Mouse (Mus musculus): ENCODE results near the gene Bbof1. TPM values are rescaled to one million over a fixed set of nuclear protein-coding genes. Genes with fewer than 3 reads are reported as not detected.

Bbof1 gene
- total RNA-seq (2021): 1 to 10 TPM; 1.4 to 1.5 TPM
- long read RNA-seq, experiment 1, partial matches to known transcripts: 1 of 5 reads
- long read RNA-seq, experiment 1, other reads (novel, unspliced or antisense): 3 of 5 reads
- long read RNA-seq, experiment 2, partial matches to known transcripts: 4 of 7 reads
- long read RNA-seq, experiment 2, other reads (novel, unspliced or antisense): 3 of 7 reads

DNA sequence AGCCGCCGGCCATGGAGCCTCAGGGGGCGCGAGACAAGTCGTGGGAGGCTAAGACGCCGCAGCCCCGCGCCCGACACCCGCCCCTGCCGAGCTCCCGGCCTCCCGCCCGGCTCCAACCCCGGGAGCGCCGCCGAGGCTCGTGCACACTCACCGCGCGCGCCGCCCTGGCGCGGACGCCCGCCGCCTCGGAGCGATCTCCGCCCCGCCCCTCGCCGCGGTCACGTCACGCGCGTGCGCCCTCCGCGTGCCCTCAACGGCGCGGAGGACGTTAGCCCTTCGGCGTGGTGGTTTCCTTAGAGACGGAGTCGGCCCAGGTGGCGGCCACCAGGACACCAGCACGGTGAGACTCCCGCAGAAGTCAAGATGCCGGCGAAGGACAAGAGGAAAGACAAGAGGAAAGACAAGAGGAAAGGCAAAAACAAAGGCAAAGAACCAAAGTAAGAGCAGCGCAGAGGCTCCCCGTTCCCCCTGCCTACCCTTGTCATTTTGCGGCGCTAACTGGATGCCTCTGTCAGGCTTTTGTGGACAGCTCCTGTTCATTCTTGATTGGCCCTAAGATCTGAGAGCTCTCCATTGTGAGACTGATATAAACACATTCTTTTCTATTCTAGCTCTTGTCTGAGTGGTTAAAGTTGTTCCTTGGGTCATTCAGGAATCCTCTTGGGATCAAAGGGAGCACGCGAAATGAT is at the start of gene Bbof1, which contains the start of gene Entpd5:
Bbof1 (plus strand) TSS at position 253 of the 689 bp plus-strand sequence.
Entpd5 (minus strand) TSS at position 211 of the 689 bp plus-strand sequence.
- DNase-seq: peak; percentile 93 to 94

DNA sequence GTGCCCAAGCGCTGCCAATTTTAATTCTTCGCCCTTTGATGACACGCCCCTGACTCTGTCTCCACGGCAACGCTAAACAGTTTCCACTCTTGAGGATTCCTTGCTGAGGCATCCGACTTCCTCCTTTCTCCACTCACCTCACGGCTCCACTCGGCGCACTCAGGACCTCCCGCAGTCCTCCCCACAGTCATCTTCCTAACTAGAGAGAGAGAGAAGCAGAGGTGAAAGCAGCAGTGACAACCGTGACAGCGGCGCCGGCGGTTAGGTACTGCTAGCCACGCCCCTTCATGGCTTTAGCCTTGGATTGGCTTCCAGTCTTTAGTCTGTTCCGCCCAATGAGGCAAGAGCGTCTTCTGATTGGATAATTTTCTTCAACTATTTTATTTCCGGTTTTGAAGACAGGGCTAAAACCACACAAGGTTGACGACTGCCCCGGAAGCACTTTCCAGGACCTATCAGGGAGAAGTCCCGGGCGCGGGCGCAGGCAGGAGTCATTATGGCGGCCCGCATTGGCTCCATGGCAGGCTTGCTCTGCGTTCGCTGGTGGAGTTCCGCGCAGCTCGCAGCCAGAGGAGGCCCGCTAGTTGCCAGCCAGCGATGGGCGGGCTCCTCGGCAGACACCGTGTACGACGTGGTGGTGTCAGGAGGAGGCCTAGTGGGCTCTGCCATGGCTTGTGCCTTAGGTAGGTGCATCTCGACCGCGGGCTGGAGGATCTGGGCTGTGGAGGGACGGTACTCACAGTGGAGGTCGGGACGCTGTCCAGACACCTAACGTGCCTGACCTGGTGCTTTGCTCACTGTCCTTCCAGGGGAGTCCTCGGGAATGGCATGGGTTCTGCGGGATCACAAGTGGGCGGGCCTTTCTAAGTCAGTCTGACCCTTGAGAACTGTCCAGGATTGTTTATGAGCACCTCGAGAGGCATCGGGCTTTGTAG is 47.0 kb upstream of the Bbof1 start, which contains the start of the genes Coq6 and Fam161b:
Coq6 (plus strand) TSS at position 103 of the 935 bp plus-strand sequence.
Fam161b (minus strand) TSS at position 279 of the 935 bp plus-strand sequence.
- DNase-seq: peak; percentile 96 to 98

DNA sequence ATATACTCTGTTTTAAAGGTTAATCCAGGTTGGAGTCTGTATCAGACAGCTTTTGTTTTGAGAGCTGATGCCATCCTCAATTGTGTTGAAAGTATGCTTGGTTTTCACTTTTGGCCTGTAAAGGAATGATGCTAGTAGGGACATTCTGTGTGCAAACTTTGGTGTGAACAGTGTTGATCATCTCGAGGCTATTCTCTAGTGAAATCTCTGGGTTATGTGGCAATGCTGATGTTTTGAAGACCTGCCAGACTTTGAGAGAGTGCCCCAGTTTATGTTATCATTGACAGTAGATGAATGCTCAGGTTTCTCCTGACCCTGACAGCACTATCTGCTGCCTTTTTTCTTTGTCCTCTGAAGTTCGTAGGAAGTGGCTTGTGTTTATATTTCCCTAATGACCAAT is 46.0 kb upstream of the Bbof1 start:
- no peak for DNase-seq

DNA sequence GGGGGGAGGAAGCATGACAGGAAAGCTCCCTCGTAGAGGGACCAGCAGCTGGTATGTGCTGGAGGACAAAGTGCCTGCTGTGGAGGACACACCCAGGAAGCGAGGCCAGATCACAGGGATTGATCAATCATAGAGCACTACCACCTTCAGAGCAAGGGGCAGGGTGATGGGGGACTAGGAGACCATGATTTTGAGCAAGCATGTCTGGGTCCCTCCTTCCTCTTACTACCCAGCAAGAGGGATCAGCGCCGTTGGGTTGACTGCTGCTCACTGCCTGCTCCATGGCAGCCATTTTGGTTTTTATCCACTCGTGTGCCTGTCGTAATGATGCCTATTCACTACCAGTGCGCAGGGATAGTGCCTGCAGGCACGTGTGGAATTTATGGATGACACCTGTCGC is 44.6 kb upstream of the Bbof1 start:
- no peak for DNase-seq

DNA sequence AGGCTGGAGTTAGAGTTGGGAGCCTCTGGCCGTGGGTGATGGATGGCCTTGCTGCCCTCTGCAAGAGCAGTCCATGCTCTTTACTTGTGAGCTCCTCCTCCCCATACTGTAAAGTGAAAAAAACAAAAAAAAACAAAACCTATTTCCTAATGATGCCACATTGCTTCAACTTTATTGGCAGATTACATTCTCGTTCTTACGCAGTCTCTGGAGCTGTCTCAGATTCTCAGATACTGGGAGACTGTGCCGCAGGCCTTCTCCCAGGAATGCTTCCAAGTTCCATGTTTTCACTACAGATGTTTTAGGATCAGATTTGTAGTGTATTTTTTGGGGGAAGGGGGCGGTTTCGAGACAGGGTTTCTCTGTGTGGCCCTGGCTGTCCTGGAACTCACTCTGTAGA is 43.7 kb upstream of the Bbof1 start:
- no peak for DNase-seq

DNA sequence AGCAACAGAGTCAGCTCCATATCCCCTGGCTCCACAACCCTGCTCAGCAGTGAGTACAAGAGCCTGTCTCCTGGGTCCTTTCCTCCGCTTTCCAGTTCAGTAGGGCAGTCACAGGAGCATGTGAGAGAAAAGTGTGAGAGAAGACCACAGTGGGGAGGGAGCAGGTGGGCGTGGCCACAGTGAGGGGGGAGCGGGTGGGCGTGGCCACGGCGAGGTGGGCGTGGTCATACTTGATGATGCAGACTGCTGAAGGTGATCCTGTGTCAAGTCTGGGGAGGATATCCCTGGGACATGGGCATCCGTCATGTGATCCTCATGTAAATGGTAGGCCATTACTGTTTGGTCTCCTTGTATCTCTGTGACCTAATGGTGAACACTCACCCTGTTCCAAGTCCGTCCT is 41.9 kb upstream of the Bbof1 start:
- no peak for DNase-seq

DNA sequence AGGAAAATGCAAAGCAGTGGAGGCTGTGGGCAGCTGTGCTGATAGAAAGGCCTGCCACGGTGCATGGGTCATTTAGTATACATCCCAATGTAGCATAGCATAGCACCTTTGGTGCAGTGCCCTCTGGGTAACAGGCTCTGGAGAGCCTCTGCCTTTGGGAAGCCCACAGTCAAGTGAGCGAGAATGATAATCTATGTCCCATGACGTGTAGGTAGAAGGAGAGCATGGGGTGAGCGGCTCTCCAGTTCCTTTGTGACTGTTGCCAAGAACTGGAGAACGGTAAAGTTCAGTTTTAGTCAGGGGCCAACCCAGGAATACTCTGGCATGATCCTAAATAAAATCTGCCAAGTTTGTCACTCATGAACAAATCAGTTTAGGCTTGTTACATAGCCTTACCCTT is 37.2 kb upstream of the Bbof1 start:
- no peak for DNase-seq

DNA sequence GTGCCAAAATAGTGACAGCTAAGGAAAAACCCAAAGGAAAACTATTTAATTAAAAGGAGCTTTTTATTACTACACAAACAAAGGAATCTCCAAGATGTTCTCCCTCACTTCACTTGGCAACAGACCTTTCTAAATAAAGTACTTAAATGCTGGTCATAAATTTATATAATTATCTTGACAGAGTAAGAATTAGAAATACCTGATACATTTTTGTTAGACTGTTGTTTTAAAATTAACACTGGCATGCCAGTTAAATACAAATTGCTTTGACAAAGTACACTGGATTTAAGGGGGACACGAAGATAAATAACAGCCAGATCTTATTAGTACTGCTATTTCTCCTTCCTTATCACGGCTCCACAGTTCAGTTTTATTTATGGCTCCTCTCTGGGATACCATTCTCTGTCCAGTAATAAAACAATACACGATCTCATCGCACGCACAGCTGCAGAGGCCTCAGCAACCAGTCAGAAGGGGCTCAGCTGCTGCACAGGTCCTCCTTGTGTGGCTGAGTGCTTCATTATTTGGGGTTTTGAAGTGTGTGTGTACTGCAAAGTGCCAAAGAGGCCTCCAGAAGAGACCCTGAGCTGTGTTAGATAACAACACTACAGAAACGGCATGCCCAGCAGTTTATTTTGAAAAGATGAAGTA is 34.9 kb upstream of the Bbof1 start:
- DNase-seq: no peak

DNA sequence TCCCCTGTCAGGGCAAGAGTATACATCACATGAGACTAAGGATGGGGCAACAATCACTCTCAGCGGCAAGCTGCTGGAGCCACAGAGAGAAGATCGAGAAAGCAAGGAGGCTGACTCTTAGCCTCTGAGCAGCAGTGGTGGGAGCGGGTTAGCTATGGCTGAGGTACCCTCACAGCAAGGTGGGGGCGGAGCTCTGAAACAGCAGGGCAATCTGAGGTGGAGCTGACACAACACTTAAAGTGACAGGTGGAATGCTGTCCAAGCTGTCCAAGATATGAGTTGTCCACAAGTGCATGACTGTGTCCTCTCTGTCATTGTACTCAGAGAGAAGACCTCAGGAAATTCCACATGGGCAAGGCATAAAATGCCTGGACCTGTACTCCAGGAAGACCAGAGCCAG is 26.5 kb upstream of the Bbof1 start:
- DNase-seq: peak; percentile 46 to 61

DNA sequence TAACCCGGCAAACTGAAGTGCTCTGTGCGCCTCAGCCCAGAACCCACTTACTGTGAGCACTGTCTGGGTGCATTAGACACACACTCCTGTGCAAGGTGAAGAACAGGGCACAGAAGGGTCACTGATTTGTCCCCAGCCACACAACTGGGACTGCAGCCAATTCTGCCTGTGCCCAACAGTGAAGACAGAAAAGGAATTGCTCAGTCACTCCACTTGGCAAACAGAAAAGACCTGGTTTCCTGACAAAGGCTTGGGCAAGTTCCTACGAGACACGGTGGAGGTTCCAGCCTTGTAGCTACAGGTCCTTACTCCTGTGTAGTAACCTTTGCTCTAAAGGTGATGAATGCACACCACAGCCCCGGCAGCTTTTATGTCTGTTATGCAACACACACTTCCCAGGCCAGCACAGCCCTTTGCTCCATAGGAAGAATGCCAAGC is 24.2 kb upstream of the Bbof1 start:
- peak; percentile 77 to 84 for DNase-seq

DNA sequence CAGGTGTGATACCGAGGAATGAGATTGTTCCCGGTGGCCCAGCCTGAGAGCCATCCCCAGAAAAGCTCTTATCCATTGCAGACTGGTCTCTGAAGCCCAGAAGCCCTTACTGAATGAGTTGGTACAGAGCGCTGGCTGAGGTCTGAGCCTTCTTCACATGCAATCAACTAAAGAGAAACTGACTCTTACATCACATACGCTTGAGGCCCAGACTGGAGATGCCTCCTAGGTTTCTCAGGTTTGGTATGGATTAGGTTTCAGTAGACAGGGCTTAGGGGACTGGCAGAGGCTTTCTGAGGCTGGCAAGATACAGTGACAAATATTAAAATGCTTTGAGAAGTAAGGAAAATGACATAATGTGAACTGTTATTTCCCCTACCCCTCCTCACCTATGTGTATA is 23.5 kb upstream of the Bbof1 start:
- no peak for DNase-seq

DNA sequence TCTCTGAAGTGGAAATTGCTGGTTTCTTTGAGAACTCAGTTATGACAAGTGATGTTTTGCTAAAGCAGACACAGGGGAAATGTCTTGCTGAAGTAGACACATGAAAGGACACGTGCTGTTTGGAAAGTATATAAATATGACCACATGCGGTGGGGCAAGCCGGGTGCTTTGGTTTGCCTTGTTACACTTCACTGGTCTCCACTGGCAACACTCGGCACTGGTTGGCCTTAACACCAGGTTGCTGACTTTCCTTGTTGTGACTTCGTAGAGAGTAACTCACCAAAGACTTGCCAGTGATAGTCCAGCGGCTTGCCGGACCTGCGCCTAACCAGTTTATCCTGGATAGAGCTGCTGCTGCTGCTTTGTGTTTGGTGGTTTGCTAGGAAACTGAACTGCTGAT is 20.8 kb upstream of the Bbof1 start:
- DNase-seq: no peak

DNA sequence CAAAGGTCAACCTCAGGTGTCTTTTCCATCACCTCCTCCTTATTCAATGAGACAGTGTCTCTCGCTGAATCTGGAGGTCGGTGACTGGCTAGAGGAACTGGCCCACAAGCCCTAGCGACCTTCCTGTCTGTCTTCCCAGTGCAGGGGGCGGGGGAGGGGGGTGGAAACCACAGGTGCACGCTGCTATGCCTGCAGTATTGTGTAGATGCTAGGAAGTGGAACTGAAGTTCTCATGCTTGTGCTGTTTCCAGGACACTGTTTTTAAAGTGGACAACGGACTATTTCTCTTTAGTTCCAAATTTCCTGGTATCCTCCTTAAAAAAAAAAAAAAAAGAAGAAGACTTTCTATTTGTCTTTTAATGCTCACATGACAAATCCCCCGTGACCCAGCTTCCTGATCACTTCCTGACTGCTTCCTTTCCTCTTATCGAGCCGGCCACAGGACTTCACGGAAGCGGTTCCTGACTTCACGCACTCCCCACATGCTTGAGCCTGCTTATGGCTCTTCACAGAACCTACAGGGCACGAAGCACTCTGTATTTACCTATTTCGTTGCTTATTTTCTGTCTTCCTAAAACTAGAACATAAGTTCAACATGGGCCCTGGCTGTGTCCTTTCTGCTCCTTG is 20.0 kb upstream of the Bbof1 start:
- peak in 1 of 2 experiments; percentile 28 for DNase-seq

DNA sequence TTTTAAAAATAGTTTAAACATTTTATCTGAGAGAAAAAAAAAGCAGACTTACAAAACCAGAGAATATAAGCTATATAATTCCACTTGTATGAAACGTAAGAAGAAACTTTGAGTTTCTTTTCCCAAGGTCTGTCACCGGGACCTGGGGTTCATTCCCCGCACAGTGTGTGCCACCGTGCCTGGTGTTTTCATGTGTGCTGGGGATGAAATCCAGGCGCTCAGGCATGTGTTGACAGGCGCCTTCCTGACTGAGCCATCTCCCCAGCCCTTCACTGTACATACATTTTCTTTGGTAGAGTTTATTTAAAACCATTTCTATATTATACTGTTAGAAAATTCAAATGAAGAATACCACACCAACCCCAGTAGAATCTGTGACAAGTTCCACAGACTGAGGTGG is 18.5 kb upstream of the Bbof1 start:
- no peak for DNase-seq

DNA sequence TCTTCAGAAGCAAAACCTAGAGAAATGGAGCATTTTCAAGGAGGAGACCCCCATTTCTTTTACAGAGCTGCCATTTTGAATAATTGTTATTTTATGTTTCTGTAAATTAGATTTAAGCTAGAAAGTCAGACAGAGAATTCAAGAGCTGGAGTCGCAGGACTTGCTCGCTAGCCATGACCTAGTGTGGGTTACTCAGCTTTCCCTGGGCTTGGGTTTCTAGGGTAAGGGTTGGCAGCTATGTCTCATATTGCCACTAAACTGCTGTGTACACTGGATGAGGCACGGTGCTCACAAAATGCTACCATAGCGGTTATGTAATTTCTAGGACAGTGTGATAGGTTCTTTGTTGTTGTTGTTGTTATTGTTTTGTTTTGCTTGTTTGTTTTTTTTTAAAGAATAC is 16.2 kb upstream of the Bbof1 start:
- no peak for DNase-seq

DNA sequence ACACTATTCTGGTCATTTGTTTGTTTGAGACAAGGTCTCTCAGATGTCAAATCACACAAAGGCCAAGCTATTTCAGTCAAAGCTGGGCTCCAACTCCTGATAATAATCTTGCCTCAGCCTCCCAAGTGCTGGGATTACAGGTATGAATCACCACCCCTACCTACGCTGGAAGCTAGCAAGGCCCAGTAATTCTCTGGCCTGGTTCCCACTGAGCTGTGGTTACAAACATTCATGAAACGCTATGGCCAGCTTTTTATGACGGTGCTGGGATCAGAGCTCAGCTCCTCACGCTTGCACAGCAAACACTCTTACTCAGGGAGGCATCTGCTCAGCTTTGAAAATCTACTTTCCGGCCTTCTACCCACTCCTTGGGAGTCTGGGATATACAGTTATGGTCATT is 15.0 kb upstream of the Bbof1 start:
- DNase-seq: no peak

DNA sequence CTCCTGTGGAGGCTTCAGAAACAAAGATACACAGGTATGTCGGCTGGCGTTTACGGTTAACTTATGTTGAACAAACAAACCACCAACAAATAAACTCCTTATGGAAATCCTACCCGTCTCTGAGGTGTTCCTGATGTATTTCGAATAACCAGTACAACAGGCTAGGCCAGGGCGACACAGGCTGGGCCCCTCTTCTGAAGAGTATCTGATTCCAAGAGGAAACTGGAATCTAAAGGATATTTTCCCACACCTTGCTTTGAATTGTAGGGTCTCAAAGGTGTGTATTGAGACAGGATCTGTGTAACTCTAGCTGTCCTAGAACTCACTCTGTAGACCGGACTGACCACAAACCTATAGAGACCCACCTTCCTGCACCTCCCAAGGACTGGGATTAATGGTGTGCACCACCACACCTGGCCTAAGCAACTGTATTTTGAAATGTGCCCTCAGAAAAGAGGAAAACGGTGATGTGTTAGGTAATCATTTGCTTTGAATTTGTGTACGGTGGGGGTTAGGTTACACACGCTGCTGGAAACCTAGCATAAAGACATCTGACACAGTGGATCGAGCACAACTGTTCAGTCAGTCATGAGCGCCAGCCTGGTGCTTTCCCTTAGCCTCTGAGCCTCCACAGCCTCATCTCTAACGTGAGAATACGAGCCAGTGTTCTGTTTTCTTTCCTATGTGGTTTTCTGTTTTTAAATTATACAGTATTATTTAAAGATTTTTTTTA is 11.8 kb upstream of the Bbof1 start:
- no peak for DNase-seq

DNA sequence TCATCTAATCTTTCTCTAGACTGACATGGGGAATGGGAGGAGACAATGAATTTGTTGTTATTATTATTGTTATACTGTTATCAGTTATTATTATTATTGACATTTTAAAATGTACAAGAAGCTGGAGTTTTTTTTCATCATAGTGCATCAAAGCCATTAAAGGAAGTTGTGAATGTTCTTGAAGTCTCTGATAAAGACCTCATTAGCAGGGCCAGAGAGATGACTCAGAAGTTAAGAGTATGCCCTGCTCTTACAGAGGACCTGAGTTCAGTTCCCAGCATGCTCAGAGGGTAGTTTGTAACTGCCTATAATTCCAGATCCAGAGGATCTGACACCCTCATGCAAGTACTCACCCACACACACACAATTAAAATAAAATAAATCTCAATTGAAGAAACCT is 11.2 kb upstream of the Bbof1 start:
- no peak for DNase-seq

DNA sequence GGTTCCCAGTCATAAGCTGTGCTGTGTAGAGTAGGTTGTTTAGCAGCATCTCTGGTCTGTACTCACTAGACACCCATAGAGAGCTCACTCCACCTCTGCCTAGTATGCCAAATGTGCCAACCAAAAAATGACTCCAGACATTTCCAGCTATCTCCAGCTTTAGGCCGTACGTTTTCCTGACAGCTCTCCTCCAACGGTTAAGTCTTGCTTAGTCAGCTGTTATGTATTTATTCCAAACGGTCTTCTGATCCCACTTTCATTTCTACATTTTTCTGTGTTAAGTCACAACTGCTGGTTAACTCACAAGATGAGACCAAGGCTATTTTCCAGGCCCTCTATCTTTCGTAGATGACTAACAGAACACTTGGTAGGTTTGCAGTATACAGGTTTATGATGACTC is 10.2 kb upstream of the Bbof1 start:
- no peak for DNase-seq

DNA sequence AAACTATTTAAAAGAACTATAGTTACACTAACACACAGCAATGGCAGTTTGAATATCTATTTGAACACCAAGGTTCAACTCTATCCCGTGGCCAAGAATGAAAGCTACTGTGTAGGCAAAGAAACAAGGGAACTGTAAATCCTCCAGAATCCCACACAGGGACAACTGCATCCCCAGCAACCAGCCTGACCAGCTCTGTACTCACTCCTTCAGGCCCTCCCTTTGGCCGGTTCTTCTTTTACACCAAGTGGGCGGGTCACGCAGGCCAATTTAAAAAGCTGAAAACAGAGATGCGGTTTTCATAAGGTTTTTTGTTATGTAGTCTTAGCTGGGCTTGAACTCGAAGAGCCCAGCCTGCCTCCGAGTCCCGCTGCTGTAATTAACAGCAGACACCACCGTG is 9.7 kb upstream of the Bbof1 start:
- no peak for DNase-seq

DNA sequence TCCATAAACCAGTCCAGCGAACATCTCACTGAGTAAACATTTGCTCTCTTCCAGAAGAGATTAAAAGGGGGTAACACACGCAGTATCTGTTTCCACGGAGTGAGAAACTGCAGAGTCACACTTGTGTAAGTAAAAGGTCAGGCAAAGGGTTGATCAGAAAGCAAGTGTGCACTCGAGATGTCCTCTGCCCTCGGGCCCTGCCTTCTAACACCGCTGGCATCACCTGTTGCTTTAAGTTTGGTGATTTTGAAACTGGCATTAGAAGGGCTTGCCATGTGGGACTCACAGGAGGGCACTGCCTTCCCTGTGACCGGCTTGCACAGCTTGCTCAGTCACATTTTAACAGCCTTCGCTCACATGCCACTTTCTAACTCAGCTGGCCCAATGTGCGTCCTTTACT is 9.2 kb upstream of the Bbof1 start:
- DNase-seq: no peak

All from heart, adult 18-20 months (tissue).